8 mouse cellular contexts compared by ENCODE assay signal in the genomic region with DNA sequence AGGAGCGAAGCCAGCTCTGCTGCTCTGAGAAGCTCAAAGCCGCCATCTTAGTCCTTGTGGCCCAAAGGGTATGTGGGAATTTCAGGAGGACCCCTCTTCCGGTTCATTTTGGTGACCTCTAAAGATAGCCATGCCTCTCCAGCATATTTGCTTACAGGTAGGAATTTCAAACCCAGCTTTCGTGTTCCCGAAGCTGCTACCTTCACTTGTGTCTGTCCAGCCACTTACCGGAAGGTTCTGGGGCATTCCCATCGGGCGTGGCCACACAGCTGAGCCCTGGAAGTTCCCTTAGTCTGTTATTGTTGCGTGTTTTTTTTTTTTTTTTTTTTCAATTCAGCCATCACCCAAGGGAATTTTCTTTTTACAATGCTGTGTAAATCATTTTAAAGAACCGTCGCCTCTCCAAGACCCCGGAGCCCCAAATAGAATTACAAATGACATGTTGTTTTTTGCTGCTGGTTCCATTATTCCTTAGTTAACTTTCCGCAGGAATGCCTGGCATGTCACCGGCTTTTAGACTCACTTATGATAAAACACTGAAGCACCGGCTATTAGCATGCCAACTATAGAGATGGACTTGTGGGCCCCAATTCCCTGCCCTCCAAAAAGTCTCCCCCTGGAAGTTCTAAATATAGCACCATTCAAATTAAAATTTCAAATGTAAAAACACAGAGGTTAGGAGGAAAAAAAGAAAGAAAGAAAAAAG. TPM values are rescaled to one million over a fixed set of nuclear protein-coding genes. Genes with fewer than 3 reads are reported as not detected.
DNase-seq lines count a peak whose midpoint lies in the region; ATAC-seq lines count a peak whose summit lies in the region.
"Had no signal": no experiment of that assay in that cellular context is flagged by ENCODE, and none has a peak within 500 bp of the region (broad histone marks: within the 10 kb centered on the region; RNA-seq: fewer than 3 reads in every experiment).

No protein-coding gene starts in this region.

- ATAC-seq in neural tube, embryonic 11.5 days (ENCODE audit: insufficient read depth, low FRiP score, low TSS enrichment) = peak; percentile 20; the same call in 1 of the 2 replicates

- intact Hi-C loops in heart, postnatal 10 days (cut with DNase I) = no loop called here
- intact Hi-C loops in left cerebral cortex, postnatal 10 days (cut with DNase I) = no loop called here

- H3K27me3 ChIP-seq in neural tube, embryonic 11.5 days (ENCODE audit: control insufficient read depth, insufficient read depth, low read length) = peaks cover 11% of the 10 kb centered on the region

- H3K4me2 ChIP-seq in neural tube, embryonic 11.5 days (ENCODE audit: low read depth) = no peak overlapping the region

- no peak overlapping the region for H3K4me3 ChIP-seq in neural tube, embryonic 11.5 days (ENCODE audit: low read depth, low read length)
- H3K4me3 ChIP-seq: myocyte had no signal

- H3K4me1 ChIP-seq in neural tube, embryonic 11.5 days (ENCODE audit: control insufficient read depth, insufficient read depth, low read length) = no peaks in the 10 kb centered on the region; the same call in 1 of the 2 replicates

- peak; percentile 29 for DNase-seq in neural tube, embryonic 11.5 days (ENCODE audit: low spot score)
- no peak for DNase-seq in neural tube, embryonic 10.5 days (ENCODE audit: extremely low spot score, low spot score)
- DNase-seq in heart, postnatal 10 days = peak; percentile 37 to 55
- peak; percentile 45 to 55 for DNase-seq in kidney, postnatal 36 days
- no peak for DNase-seq in urinary bladder, postnatal 25 days (ENCODE audit: low spot score)
- DNase-seq in gastrocnemius, postnatal 25 days = no peak
- no peak for DNase-seq in left cerebral cortex, postnatal 10 days (ENCODE audit: extremely low spot score in 1 of 2, low spot score in 2 of 2)

- no peaks in the 10 kb centered on the region for H3K36me3 ChIP-seq in neural tube, embryonic 11.5 days (ENCODE audit: control insufficient read depth, insufficient read depth, low read length)

- H3K9ac ChIP-seq in neural tube, embryonic 11.5 days (ENCODE audit: low read length) = no peak overlapping the region

- H3K27ac ChIP-seq in neural tube, embryonic 11.5 days (ENCODE audit: low read depth, low read length) = no peak overlapping the region

- 57% methylated on average over 15 of the region's 15 CpGs for WGBS in neural tube, embryonic 11.5 days

- no peaks in the 10 kb centered on the region for H3K9me3 ChIP-seq in neural tube, embryonic 11.5 days (ENCODE audit: control insufficient read depth, low read length)

RNA-seq across cellular contexts. Expression of a gene that starts 5.1 kb away (rescaled TPM):
- 0.78 and 0.80 TPM in 2 replicates for polyA plus RNA-seq in neural tube, embryonic 11.5 days (2014; fragmentation: Nextera tagmentation; extraction: Ambion mirVana)
- total RNA-seq in heart, postnatal 10 days (2021) = 10 to 100 TPM in 1 of 2 experiments, 1 to 10 TPM in 1; 9.2 to 13.4 TPM
- 1 to 10 TPM; 5.0 to 6.1 TPM for total RNA-seq in gastrocnemius, postnatal 25 days (2021)
- 1 to 10 TPM; 4.5 to 5.4 TPM for total RNA-seq in left cerebral cortex, postnatal 10 days (2021)

Comparison
In these comparisons a context has a peak if more than half of its experiments do, and no peak if none do; other contexts are left out.
1. DNase-seq: peak in neural tube, embryonic 11.5 days (single experiment), heart, postnatal 10 days (2 of 2) and kidney, postnatal 36 days (2 of 2); none in neural tube, embryonic 10.5 days (single experiment), urinary bladder, postnatal 25 days (single experiment), gastrocnemius, postnatal 25 days (single experiment) and left cerebral cortex, postnatal 10 days (0 of 2).